Mouse (Mus musculus): ENCODE data around the gene Tmem59l.

The Tmem59l gene

GRCm38 (mm10) chr8:70506328-70507026 is 19.3 kb upstream of the Tmem59l start, which contains the start of gene Rex1bd:
Rex1bd (minus strand) TSS chr8:70506752.
- peak; percentile 94 to 96 for DNase-seq

DNA sequence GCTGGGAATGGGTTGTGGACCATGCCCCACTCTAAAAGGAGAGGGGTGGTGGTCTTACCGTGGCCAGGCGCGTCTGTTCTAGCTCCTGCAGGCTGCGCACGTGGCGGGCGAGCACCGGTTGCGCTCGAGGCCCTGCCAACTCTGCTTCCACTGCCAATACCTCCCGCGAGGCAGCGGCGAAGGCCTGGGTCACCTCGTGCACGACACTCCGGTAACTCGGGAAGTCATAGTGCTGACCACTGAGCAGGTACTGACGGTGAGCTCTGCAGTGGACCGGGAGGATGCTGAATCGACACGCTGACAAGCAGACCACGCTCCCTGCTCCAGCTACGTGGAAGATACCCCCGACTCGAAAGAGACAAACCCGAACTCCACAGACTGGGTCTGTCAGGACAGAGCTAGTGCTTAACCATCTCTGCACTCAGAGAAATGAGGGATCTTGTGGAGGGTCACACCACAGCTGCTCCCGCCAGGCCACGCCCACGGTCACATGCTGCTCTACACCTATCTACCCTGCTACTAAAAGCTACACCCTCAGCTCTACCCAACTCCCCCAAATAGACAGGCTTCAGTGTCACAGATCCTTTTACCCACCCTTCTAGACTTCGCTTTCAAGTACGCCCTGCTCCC is 18.7 kb upstream of the Tmem59l start:
- DNase-seq: no peak

DNA sequence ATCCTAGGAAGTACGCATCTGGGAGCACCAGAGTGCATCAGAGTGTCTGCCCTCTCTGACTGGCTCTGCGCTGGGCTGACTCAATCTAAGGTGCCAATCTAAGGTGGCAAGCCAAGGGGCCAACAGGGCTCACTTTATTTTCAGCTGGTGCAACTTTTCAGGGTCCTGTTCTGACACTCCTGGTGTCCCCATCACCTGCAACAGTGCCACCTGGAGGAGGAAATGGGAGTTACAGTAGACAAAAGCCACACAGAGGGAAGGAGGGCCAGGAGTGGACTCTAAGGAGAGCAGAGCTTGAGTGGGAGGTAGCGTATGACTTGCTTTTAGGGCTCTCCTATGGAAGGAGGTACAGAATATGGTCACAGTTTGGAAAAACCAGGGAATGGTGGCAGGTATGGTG is 17.7 kb upstream of the Tmem59l start:
- DNase-seq: peak; percentile 65 to 76

DNA sequence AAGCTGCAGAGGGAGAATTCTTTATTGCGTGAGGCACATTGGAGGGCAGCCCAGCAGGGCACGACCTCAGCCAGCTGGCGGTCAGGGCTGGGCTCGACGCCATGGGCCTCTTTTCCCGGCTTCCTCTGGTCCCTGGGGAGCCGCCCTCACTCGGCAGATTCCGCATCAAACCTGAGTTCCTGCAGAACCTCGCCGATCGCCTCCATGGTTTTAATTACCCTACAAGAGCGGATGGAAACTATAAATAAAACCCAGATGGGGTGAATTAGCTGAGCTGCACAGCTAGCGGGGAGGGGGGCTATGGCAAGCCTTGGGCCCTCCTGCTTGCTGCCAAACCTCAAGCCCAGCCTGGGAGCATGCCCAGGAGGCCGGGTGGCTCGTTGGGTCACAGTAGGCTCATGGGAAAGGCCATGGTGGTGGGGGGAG is 17.1 kb upstream of the Tmem59l start:
- peak; percentile 59 to 61 for DNase-seq

- peak in 1 of 2 experiments; percentile 62 for DNase-seq
Observed at GRCm38 (mm10) chr8:70503062-70503750, 16.0 kb upstream of the Tmem59l start.

- DNase-seq: no peak
Observed at GRCm38 (mm10) chr8:70502540-70502939, 15.4 kb upstream of the Tmem59l start.

DNA sequence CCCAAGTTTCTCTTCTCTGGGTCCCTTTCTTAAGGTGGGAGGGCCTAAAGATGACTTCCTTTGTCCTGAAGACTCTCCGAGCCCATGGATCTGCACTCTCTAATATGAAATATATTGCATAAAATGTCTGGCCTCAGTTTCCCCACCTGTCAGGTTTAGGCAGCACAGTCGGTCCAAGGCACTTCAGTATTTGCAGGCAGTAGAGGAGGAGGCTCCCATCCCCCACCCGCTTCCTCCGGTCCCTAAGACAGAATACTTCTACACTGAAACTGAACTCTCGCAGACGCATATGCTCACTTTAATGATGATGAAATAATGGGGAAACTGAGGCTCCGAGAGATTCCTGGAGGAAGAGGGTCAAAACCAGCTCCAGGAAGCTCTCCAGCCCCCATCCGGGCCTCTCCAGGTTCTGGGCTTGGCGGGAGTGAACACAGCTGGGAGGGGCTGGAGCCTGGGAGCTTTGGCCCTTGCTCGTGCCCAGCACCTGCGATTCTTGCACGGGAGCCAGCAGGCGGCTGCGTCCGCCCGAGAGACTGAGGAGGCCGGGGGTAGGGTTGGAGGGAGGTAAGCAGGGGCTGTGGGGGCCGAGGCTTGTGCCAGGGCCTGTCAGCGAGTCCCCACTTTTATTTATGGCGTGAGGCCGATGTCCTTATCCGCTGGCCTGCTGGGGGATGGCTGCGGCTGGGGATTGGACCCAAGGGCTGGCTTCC is 14.8 kb upstream of the Tmem59l start:
- no peak for DNase-seq

DNA sequence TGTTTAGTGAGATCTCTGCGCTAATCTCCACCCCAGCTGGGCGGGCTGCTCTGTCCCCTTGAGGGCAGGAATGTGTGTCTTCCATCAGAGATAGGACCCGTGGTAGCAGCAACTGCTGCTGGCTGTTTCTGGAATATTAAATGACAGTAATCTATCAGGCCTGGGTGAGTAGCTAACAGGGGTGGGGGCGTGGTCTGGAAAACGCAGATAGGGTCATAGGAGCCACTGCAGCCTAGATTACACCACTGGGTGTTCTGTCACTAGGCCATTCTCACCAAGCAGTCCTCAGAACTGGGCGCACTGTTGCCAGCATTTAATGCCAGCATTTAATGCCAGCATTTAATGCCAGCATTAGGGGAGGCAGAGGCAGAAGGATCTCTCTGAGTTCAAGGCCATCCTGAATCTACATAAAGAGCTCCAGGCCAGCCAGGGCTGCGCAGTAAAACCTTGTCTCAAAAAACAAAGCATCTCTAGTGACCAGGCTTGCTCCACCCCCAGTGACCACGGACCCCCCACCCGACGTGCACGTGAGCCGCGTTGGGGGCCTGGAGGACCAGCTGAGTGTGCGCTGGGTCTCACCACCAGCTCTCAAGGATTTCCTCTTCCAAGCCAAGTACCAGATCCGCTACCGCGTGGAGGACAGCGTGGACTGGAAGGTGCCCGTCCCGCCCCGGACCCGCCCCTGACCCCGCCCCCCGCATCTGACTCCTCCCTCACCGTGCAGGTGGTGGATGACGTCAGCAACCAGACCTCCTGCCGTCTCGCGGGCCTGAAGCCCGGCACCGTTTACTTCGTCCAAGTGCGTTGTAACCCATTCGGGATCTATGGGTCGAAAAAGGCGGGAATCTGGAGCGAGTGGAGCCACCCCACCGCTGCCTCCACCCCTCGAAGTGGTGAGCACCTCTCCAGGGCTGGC is 13.5 kb upstream of the Tmem59l start:
- no peak for DNase-seq

DNA sequence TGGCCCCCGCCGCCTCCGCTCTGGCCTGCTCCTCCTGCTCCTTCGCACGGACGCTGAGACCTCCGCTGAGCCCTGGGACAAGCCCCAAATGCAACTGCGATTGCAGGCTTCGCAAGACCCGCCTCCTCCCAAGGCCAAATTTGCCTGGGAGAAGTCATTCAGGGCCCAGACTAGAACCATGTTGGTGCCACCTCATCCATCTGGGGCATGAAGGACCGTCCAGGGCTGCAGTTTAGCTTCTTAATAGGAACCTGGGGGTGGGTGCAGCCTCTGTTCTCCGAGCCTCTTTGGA is 8.6 kb upstream of the Tmem59l start:
- no peak for DNase-seq

GRCm38 (mm10) chr8:70495001-70495770 is 8.0 kb upstream of the Tmem59l start:
- no peak for DNase-seq

- DNase-seq: no peak
Observed at GRCm38 (mm10) chr8:70494416-70494945, 7.3 kb upstream of the Tmem59l start.

- no peak for DNase-seq
Observed at GRCm38 (mm10) chr8:70493692-70494415, 6.7 kb upstream of the Tmem59l start.

DNA sequence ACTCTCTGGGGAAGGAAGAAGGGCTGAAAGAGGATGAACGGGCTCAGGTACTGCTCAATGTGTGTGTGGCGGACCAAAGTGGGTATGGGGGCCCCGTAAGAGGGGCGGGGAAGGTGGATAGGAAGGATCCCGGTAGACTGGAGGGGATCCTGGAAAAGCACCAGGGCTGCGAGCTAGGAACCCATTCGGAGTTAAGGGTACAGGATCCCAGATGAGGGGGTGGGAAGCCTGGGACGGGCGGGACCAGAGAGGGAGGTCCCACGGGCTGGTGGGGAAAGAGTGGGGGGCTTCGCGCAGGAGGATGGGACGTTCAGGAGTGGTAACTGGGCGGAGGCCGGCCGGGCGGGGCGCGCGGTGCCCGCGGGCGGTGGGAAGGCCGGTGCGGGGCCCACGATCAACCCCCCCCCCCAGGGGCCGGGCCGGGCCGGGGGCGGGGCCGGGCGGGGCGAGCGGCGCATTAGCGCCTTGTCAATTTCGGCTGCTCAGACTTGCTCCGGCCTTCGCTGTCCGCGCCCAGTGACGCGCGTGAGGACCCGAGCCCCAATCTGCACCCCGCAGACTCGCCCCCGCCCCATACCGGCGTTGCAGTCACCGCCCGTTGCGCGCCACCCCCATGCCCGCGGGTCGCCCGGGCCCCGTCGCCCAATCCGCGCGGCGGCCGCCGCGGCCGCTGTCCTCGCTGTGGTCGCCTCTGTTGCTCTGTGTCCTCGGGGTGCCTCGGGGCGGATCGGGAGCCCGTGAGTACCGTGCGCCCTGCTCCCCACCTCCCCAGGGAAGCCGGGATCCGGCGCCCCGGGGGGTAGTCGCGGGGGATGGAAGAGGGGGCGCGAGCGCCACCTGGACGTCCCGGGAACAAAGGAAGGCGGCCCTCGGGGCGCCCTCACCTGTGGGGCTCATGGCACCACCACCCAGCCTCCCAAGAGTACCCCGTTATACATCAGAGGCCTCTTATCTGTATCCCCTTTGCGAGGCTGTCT is 5.8 kb upstream of the Tmem59l start, which contains the start of gene Crlf1:
Gene Crlf1 (plus strand): TSS at position 495 of the 977 bp plus-strand sequence.
- no peak for DNase-seq

DNA sequence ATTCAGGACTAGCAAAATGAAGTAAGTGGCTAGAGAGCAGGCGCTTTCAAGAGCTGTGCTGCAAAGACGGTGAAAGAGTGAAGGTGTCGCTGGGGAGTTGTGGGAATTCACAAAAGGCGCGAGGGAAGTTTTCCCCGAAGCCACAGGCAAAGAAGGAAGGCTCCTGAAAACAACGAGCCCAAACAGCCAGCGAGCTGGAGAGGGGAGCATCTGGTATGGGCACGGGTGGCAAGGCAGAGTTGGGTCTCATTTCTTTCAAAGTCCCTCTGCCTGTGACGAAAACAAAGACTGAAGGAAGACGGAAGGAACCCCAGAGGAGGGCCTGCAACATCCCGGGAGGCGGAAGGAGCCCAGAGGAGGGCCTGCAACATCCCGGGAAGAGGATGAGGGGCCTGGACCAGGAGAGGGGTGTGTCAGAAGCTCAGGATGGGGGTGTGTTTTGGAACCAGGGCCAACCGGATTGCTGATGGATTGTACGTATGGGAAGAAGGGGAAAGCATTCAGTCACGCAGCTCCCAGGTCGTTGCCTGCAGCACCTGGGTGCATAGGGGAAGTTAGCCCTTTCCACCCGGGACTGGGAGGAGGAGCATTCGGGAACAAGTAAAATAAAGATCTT is 3.8 kb upstream of the Tmem59l start:
- DNase-seq: no peak

GRCm38 (mm10) chr8:70490061-70490879 is 3.1 kb upstream of the Tmem59l start:
- no peak for DNase-seq

GRCm38 (mm10) chr8:70489576-70489975 is 2.4 kb upstream of the Tmem59l start:
- DNase-seq: no peak

- no peak for DNase-seq
Observed at GRCm38 (mm10) chr8:70488931-70489470, 1.8 kb upstream of the Tmem59l start.

All from kidney, adult 8-10 months (tissue).